Mouse (Mus musculus): ENCODE data around the gene Gm7247. TPM values are rescaled to one million over a fixed set of nuclear protein-coding genes. Genes with fewer than 3 reads are reported as not detected.
"Not testable (repeated sequence)": the region's sequence is repeated elsewhere in the genome, so short reads cannot be mapped to it uniquely, and the experiment has no call there.

Gm7247 gene
- total RNA-seq, 2 experiments from 2014 or later: not detected

GRCm38 (mm10) chr14:51483671-51484070 lies 122.1 kb downstream of the Gm7247 start:
- no peak for ATAC-seq (replicated peaks; ENCODE audit: low FRiP score, poor library complexity, severe bottlenecking)

DNA sequence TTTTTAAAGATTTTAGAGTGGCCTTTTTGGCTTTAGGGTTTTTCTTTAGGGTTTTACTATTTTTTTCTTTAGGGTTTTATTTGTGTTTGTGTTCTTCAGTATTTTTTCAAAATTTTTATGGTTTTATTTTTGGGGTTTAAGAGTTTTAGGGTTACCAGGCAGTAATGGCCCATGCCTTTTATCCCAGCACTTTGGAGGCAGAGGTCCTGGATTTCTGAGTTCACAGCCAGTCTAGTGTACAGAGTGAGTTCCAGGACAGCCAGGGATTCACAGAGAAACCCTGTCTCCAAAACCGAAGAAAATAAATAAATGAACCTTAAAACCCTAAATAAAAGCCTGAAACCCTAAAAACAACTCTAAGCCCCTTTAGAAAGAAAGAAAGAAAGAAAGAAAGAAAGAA lies 124.6 kb downstream of the Gm7247 start:
- ATAC-seq (replicated peaks; ENCODE audit: low FRiP score, poor library complexity, severe bottlenecking): no peak

GRCm38 (mm10) chr14:51495781-51496180 lies 134.2 kb downstream of the Gm7247 start:
- no peak for ATAC-seq (replicated peaks; ENCODE audit: low FRiP score, poor library complexity, severe bottlenecking)

GRCm38 (mm10) chr14:51496955-51497354 lies 135.4 kb downstream of the Gm7247 start:
- no peak for ATAC-seq (replicated peaks; ENCODE audit: low FRiP score, poor library complexity, severe bottlenecking)

DNA sequence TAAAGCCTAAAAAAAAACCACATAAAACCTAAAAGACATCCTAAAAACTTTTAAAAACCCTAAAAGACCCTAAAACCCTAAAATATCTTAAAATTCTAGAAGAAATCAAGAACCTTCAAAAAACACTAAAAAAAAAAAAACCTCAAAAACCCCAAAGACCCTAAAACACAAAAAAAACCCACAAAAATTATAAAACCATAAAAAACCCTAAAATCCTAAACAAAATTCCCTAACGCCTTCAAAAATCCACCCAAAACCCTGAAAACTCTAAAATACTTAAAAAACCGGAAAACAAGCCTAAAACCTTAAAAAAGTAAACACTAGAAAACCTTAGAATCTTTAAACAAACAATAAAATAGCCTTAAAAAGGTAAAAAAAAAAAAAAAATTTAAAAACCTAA lies 136.4 kb downstream of the Gm7247 start:
- no peak for ATAC-seq (replicated peaks; ENCODE audit: low FRiP score, poor library complexity, severe bottlenecking)

- no peak for ATAC-seq (replicated peaks; ENCODE audit: low FRiP score, poor library complexity, severe bottlenecking)
Observed at GRCm38 (mm10) chr14:51499707-51500275, 138.2 kb downstream of the Gm7247 start.

GRCm38 (mm10) chr14:51500461-51500860 lies 138.9 kb downstream of the Gm7247 start:
- no peak for ATAC-seq (replicated peaks; ENCODE audit: low FRiP score, poor library complexity, severe bottlenecking)

DNA sequence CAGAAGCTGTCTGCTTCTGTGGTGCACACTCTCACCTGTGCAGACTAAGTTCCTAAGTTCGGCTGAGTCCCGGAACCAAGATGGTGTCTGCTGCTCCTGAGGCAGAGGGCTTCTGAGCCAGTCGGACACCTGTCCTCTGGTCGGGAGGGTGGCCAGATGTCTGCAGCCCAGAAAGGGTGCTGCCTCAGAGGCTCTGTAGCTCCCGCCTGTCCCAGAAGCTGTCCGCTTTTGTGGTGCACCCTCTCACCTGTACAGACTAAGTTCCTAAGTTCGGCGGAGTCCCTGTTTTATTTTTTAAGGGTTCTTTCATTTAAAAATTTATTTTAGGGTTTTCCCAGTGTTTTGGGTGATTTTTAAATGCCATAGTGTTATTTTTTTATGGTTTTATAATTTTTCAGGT lies 145.9 kb downstream of the Gm7247 start:
- no peak for ATAC-seq (replicated peaks; ENCODE audit: low FRiP score, poor library complexity, severe bottlenecking)

- no peak for ATAC-seq (replicated peaks; ENCODE audit: low FRiP score, poor library complexity, severe bottlenecking)
Observed at GRCm38 (mm10) chr14:51552490-51552889, 190.9 kb downstream of the Gm7247 start, which contains the start of gene Gm5622. Gene Gm5622, plus strand, starts transcription at chr14:51552790.

- ATAC-seq (replicated peaks; ENCODE audit: low FRiP score, poor library complexity, severe bottlenecking): not testable (repeated sequence)
Observed at GRCm38 (mm10) chr14:51573963-51574362, 212.4 kb downstream of the Gm7247 start, which contains the start of gene Gm17175. Gene Gm17175, minus strand, starts transcription at chr14:51574063.

DNA sequence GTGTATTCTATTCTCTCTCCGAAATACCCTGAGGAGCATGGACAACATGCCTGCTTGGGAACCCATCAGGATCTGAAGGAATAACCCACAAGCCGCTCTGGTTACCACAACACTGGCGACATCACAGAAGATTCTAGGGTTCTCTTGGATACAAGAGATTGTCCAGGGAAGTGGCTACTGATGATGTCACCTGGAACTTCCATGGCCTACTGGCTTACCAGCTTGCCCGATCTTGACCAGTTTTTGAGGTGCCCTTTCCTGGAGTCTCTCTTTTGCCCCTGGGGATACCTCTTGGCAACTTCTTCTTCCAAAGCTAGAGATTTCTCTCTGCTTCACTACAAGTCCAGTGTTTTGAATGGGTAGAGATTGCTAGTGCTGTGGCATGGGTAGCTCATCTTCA lies 230.5 kb downstream of the Gm7247 start, which contains the start of gene Gm17174:
Gene Gm17174 (minus strand): TSS at position 101 of the 400 bp plus-strand sequence.
- not testable (repeated sequence) for ATAC-seq (replicated peaks; ENCODE audit: low FRiP score, poor library complexity, severe bottlenecking)

GRCm38 (mm10) chr14:51611210-51611609 lies 249.7 kb downstream of the Gm7247 start, which contains the start of gene Gm17078:
Gene Gm17078, minus strand, starts transcription at chr14:51611310.
- no peak for ATAC-seq (replicated peaks; ENCODE audit: low FRiP score, poor library complexity, severe bottlenecking)

Other genes starting within 250 kb of the Gm7247 start
- gene Eddm3b, start 247.3 kb upstream of the Gm7247 start, total RNA-seq (2015; ENCODE audit: low replicate concordance): not detected in 2 replicates
- gene Eddm3b, start 247.3 kb upstream of the Gm7247 start, total RNA-seq (2017; ENCODE audit: low replicate concordance): not detected in 2 replicates
- gene Rnase6, start 237.8 kb upstream of the Gm7247 start, total RNA-seq (2015; ENCODE audit: low replicate concordance): 10.5 and 25.6 TPM in 2 replicates
- 11.7 and 13.3 TPM in 2 replicates for gene Rnase6, start 237.8 kb upstream of the Gm7247 start, total RNA-seq (2017; ENCODE audit: low replicate concordance)
- not detected in 2 replicates for gene Rnase1, start 215.0 kb upstream of the Gm7247 start, total RNA-seq (2015; ENCODE audit: low replicate concordance)
- not detected in 2 replicates for gene Rnase1, start 215.0 kb upstream of the Gm7247 start, total RNA-seq (2017; ENCODE audit: low replicate concordance)
- not detected in 2 replicates for gene Rnase2b, start 199.5 kb upstream of the Gm7247 start, total RNA-seq (2015; ENCODE audit: low replicate concordance)
- not detected in 2 replicates for gene Rnase2b, start 199.5 kb upstream of the Gm7247 start, total RNA-seq (2017; ENCODE audit: low replicate concordance)
- not detected in 2 replicates for gene Ang2, start 162.6 kb upstream of the Gm7247 start, total RNA-seq (2015; ENCODE audit: low replicate concordance)
- gene Ang2, start 162.6 kb upstream of the Gm7247 start, total RNA-seq (2017; ENCODE audit: low replicate concordance): not detected in 2 replicates
- not detected in 2 replicates for gene Ear14, start 158.4 kb upstream of the Gm7247 start, total RNA-seq (2015; ENCODE audit: low replicate concordance)
- not detected in 2 replicates for gene Ear14, start 158.4 kb upstream of the Gm7247 start, total RNA-seq (2017; ENCODE audit: low replicate concordance)
- not detected in 2 replicates for gene Rnase2a, start 105.6 kb upstream of the Gm7247 start, total RNA-seq (2015; ENCODE audit: low replicate concordance)
- gene Rnase2a, start 105.6 kb upstream of the Gm7247 start, total RNA-seq (2017; ENCODE audit: low replicate concordance): not detected in 2 replicates
- not detected in 2 replicates for gene Vmn2r88, start 49.1 kb downstream of the Gm7247 start, total RNA-seq (2015; ENCODE audit: low replicate concordance)
- not detected in 2 replicates for gene Vmn2r88, start 49.1 kb downstream of the Gm7247 start, total RNA-seq (2017; ENCODE audit: low replicate concordance)
- gene Vmn2r89, start 90.1 kb downstream of the Gm7247 start, total RNA-seq (2015; ENCODE audit: low replicate concordance): not detected in 2 replicates
- gene Vmn2r89, start 90.1 kb downstream of the Gm7247 start, total RNA-seq (2017; ENCODE audit: low replicate concordance): not detected in 2 replicates
- not detected in 2 replicates for gene Gm5622, start 191.0 kb downstream of the Gm7247 start, total RNA-seq (2015; ENCODE audit: low replicate concordance)
- not detected in 2 replicates for gene Gm5622, start 191.0 kb downstream of the Gm7247 start, total RNA-seq (2017; ENCODE audit: low replicate concordance)
- not detected in 2 replicates for gene Gm17175, start 212.3 kb downstream of the Gm7247 start, total RNA-seq (2015; ENCODE audit: low replicate concordance)
- gene Gm17175, start 212.3 kb downstream of the Gm7247 start, total RNA-seq (2017; ENCODE audit: low replicate concordance): not detected in 2 replicates
- gene Gm17174, start 230.4 kb downstream of the Gm7247 start, total RNA-seq (2015; ENCODE audit: low replicate concordance): not detected in 2 replicates
- not detected in 2 replicates for gene Gm17174, start 230.4 kb downstream of the Gm7247 start, total RNA-seq (2017; ENCODE audit: low replicate concordance)
- not detected in 2 replicates for gene Gm17078, start 249.6 kb downstream of the Gm7247 start, total RNA-seq (2015; ENCODE audit: low replicate concordance)
- gene Gm17078, start 249.6 kb downstream of the Gm7247 start, total RNA-seq (2017; ENCODE audit: low replicate concordance): not detected in 2 replicates

Data from erythroid progenitor cell, adult 5-6 weeks (primary cell).